Mouse (Mus musculus): Measurements from ENCODE around the gene Slc25a26. TPM values are rescaled to one million over a fixed set of nuclear protein-coding genes. Genes with fewer than 3 reads are reported as not detected.

Slc25a26 gene
- polyA plus RNA-seq (2012; rRNA removed) = 26.7 and 28.1 TPM in 2 replicates

DNA sequence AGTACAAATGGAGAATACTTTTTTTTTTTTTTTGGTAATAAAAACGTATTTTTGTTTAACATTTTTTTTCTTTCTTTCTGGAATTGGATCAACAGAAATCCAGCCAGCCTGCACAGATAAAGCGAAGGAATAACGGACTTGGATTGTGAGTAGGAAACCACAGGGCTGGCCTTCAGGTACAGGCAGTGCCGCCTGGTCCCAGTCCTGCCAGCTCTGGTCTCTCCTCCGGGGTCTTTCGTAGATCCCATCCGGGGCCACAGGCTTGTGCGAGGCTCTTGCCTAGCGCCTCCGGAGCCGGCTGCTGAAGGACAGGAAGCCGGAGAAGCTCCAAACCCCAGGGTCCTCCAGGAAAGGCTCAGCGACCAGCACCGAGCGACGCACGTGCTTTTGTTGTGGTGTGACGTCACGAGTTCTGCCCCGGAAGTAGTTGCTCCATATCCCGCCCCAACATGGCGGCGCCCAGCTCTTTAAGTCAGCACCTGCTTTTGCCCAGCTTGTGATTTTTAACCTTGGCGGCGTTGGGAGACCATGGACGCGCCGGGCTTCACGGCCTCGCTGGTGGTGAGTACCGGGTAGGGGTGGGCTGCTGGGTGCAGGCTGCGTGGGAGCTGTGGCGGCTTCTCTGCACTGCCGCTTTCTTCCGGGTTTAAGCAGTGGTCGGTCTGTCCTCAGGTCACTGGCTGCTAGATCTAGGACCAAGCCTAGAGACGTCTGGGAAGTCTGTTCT is at the start of gene Slc25a26:
Gene Slc25a26, plus strand, starts transcription at position 435 of the 727 bp plus-strand sequence.
- Histone ChIP-seq H3K27me3 (ENCODE audit: control insufficient read depth, insufficient read depth, low read length) (no peaks in the 10 kb centered on the region), H3K27ac (ENCODE audit: control insufficient read depth, insufficient read depth, low read depth, low read length) (peak within 1 kb of the TSS; percentile 76), H3K4me1 (ENCODE audit: control insufficient read depth, insufficient read depth, low read length) (no peaks in the 10 kb centered on the region), H3K36me3 (ENCODE audit: control insufficient read depth, insufficient read depth, low read length) (no peaks in the 10 kb centered on the region), H3K4me3 (ENCODE audit: control insufficient read depth, low read depth, low read length) (peak within 1 kb of the TSS; percentile 95)
- TF ChIP-seq POLR2A (IDR thresholded peaks at IDR 0.05; ENCODE audit: control insufficient read depth, low read depth, low read length) (peak; percentile 78), CTCF (IDR thresholded peaks at IDR 0.05; ENCODE audit: control insufficient read depth, insufficient read depth, insufficient replicate concordance, low read depth, low read length) (no peak)

- no peaks in the 10 kb centered on the region for H3K4me1 ChIP-seq (ENCODE audit: control insufficient read depth, insufficient read depth, low read length)
- H3K4me3 ChIP-seq (ENCODE audit: control insufficient read depth, low read depth, low read length) = no peak overlapping the region
- no peaks in the 10 kb centered on the region for H3K36me3 ChIP-seq (ENCODE audit: control insufficient read depth, insufficient read depth, low read length)
- H3K27ac ChIP-seq (ENCODE audit: control insufficient read depth, insufficient read depth, low read depth, low read length) = no peak overlapping the region
- no peaks in the 10 kb centered on the region for H3K27me3 ChIP-seq (ENCODE audit: control insufficient read depth, insufficient read depth, low read length)
- TF ChIP-seq POLR2A (IDR thresholded peaks at IDR 0.05; ENCODE audit: control insufficient read depth, low read depth, low read length) = no peak
- peak; percentile 51; the same call in 1 of the 2 replicates for TF ChIP-seq CTCF (IDR thresholded peaks at IDR 0.05; ENCODE audit: control insufficient read depth, insufficient read depth, insufficient replicate concordance, low read depth, low read length)
These were observed 35.9 kb upstream of the Slc25a26 start for GRCm38 (mm10) chr6:94464037-94464891.

GRCm38 (mm10) chr6:94466508-94467205 is 33.5 kb upstream of the Slc25a26 start:
- Histone ChIP-seq H3K27ac (ENCODE audit: control insufficient read depth, insufficient read depth, low read depth, low read length) (no peak overlapping the region; the same call in none of the 2 replicates), H3K4me3 (ENCODE audit: control insufficient read depth, low read depth, low read length) (no peak overlapping the region), H3K27me3 (ENCODE audit: control insufficient read depth, insufficient read depth, low read length) (no peaks in the 10 kb centered on the region), H3K4me1 (ENCODE audit: control insufficient read depth, insufficient read depth, low read length) (no peaks in the 10 kb centered on the region), H3K36me3 (ENCODE audit: control insufficient read depth, insufficient read depth, low read length) (no peaks in the 10 kb centered on the region)
- TF ChIP-seq POLR2A (IDR thresholded peaks at IDR 0.05; ENCODE audit: control insufficient read depth, low read depth, low read length) (no peak), CTCF (IDR thresholded peaks at IDR 0.05; ENCODE audit: control insufficient read depth, insufficient read depth, insufficient replicate concordance, low read depth, low read length) (peak; percentile 81; the same call in 1 of the 2 replicates)

GRCm38 (mm10) chr6:94492739-94493138 is 7.4 kb upstream of the Slc25a26 start:
- TF ChIP-seq POLR2A (IDR thresholded peaks at IDR 0.05; ENCODE audit: control insufficient read depth, low read depth, low read length) = no peak
- H3K4me1 ChIP-seq (ENCODE audit: control insufficient read depth, insufficient read depth, low read length) = no peaks in the 10 kb centered on the region
- no peaks in the 10 kb centered on the region for H3K36me3 ChIP-seq (ENCODE audit: control insufficient read depth, insufficient read depth, low read length)
- H3K27me3 ChIP-seq (ENCODE audit: control insufficient read depth, insufficient read depth, low read length) = no peaks in the 10 kb centered on the region
- H3K27ac ChIP-seq (ENCODE audit: control insufficient read depth, insufficient read depth, low read depth, low read length) = no peak overlapping the region
- no peak overlapping the region for H3K4me3 ChIP-seq (ENCODE audit: control insufficient read depth, low read depth, low read length)

GRCm38 (mm10) chr6:94503963-94504362 is 3.8 kb downstream of the Slc25a26 start:
- Histone ChIP-seq H3K4me3 (ENCODE audit: control insufficient read depth, low read depth, low read length) (no peak overlapping the region), H3K27me3 (ENCODE audit: control insufficient read depth, insufficient read depth, low read length) (no peaks in the 10 kb centered on the region), H3K27ac (ENCODE audit: control insufficient read depth, insufficient read depth, low read depth, low read length) (no peak overlapping the region), H3K4me1 (ENCODE audit: control insufficient read depth, insufficient read depth, low read length) (no peaks in the 10 kb centered on the region), H3K36me3 (ENCODE audit: control insufficient read depth, insufficient read depth, low read length) (no peaks in the 10 kb centered on the region)
- TF ChIP-seq POLR2A (IDR thresholded peaks at IDR 0.05; ENCODE audit: control insufficient read depth, low read depth, low read length) (no peak), CTCF (IDR thresholded peaks at IDR 0.05; ENCODE audit: control insufficient read depth, insufficient read depth, insufficient replicate concordance, low read depth, low read length) (no peak)

- Histone ChIP-seq H3K4me3 (ENCODE audit: control insufficient read depth, low read depth, low read length) (no peak overlapping the region), H3K27me3 (ENCODE audit: control insufficient read depth, insufficient read depth, low read length) (no peaks in the 10 kb centered on the region), H3K36me3 (ENCODE audit: control insufficient read depth, insufficient read depth, low read length) (no peaks in the 10 kb centered on the region; the same call in 1 of the 2 replicates), H3K4me1 (ENCODE audit: control insufficient read depth, insufficient read depth, low read length) (no peaks in the 10 kb centered on the region), H3K27ac (ENCODE audit: control insufficient read depth, insufficient read depth, low read depth, low read length) (no peak overlapping the region)
- TF ChIP-seq CTCF (IDR thresholded peaks at IDR 0.05; ENCODE audit: control insufficient read depth, insufficient read depth, insufficient replicate concordance, low read depth, low read length) = no peak
- no peak for TF ChIP-seq POLR2A (IDR thresholded peaks at IDR 0.05; ENCODE audit: control insufficient read depth, low read depth, low read length)
These were observed 7.8 kb downstream of the Slc25a26 start for GRCm38 (mm10) chr6:94507921-94508320.

DNA sequence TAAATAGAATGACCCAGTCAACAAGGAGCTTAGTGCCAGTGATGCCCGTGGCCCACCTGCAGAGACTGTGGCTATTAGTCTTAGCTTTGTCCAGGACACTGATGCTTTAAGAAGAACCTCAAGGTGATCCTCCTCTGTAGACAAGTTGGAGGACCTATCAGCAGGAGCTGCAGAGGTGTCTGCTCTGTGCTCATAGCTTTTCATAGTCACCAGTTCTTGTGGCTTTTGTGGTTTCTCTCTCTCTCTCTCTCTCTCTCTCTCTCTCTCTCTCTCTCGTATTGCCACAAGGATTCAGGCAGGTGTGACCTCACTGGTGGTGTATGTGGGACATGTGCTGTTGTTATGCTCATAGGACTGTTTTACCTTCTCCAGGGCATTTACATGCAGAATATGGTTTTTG is 8.7 kb downstream of the Slc25a26 start:
- H3K4me3 ChIP-seq (ENCODE audit: control insufficient read depth, low read depth, low read length) = no peak overlapping the region
- TF ChIP-seq POLR2A (IDR thresholded peaks at IDR 0.05; ENCODE audit: control insufficient read depth, low read depth, low read length) (no peak), CTCF (IDR thresholded peaks at IDR 0.05; ENCODE audit: control insufficient read depth, insufficient read depth, insufficient replicate concordance, low read depth, low read length) (no peak)
- no peaks in the 10 kb centered on the region; the same call in 1 of the 2 replicates for H3K36me3 ChIP-seq (ENCODE audit: control insufficient read depth, insufficient read depth, low read length)
- no peaks in the 10 kb centered on the region for H3K4me1 ChIP-seq (ENCODE audit: control insufficient read depth, insufficient read depth, low read length)
- H3K27ac ChIP-seq (ENCODE audit: control insufficient read depth, insufficient read depth, low read depth, low read length) = no peak overlapping the region
- no peaks in the 10 kb centered on the region for H3K27me3 ChIP-seq (ENCODE audit: control insufficient read depth, insufficient read depth, low read length)

All from testis, adult 2 months (tissue).